Mouse (Mus musculus) embryo, embryonic 11.5 days (tissue): ENCODE data around the gene Rps16.
"Not testable (repeated sequence)": the region's sequence is repeated elsewhere in the genome, so short reads cannot be mapped to it uniquely, and the experiment has no call there.

Experiments used
- DNase-seq: peaks from one replicate; pipeline ENCODE4 v3.0.0-alpha.2; 2012; ENCODE audit warnings: low read depth, low spot score

Gene Rps16

DNA sequence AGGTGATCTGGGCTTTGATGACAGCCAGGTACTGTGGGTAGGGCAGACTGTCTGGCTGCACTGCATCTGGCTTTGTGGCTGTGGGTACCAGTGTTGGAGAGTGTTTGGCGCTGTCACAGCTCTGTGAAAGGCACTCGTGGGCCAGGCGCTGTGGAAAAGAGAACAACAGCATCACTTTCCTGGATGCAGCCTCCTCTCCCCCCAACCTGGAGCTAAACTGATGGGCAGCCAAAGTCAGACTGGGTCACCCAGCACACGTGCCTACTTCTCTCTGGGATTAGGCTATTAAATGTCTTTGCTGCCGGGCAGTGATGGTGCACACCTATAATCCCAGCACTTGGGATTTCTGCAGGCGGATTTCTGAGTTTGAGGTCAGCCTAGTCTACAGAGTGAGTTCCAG is 36.4 kb downstream of the Rps16 start:
- not testable (repeated sequence) for DNase-seq

DNA sequence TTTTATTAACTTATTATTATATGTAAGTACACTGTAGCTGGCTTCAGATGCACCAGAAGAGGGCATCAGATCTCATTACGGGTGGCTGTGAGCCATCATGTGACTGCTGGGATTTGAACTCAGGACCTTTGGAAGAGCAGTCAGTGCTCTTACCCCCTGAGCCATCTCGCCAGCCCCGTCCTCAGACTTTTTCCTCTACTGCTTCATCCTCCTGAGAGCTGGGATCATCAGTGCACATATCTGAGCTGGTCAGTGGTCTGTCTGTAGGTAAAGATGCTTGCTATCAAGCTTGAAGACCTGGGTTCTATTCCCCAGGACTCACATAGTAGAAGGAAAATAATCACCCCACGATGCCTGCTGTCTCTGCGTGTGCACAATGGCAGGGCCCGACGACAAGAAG is 36.9 kb downstream of the Rps16 start:
- DNase-seq: not testable (repeated sequence)

DNA sequence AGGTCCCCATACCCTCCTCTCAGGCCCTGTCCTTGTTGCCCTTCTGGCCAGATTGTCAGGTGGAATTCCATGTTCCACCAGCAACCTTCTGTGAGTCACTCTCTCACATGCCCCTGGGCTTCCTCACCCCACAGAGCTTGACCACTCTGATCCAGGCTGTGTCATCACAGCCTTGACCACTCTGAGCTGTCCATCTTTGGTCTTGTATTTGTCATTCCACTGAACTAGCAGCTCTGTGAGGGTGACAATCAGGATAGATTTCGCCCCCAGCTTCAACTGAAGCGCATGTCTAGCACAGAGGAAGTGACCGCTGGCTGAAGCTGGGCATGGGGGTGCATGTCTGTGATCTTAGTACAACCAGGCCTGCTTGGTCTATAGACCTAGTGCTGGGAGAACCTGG is 39.9 kb downstream of the Rps16 start:
- DNase-seq: no peak

DNA sequence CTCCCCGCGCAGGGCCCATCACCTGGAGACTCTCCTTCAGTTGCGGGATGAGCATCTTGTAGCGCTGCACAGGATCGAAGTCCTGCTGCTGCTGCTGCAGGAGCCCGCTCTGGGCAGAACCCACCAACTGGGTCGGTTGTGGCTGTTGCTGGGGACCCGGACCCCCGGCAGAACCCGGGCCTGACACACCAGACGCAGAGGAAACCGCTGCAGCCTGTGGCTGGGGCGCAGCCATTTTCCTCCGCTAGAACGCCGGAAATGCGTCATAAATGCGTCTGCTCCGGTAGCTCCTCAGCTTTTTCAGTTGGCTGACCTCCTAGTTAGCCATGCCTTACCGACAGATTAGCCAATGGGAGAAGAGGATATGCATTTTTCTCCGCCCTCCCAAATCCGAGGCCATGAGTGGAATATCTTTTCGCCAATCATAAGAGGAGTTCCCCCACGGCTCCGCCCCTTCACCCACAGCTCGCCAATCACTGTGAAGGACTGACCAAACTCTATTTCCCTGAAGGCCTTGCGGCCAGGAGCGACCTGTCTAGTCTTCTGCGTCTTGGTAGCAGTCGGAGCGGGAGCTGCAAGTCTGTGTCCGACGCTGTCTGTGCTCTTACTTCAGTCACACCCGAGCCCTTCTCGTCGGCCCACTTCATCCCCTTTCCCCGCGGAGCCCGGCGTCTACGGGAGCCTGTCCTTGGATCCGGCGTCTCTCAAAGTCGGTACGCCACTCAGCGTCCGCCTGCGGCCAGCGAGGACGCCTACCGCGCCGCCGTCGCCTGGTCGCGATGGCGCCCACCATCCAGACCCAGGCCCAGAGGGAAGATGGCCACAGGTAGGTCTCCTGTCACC is 42.2 kb downstream of the Rps16 start, which contains the start of the genes Med29 and Paf1:
TSS of gene Med29 (minus strand) at position 280 of the 843 bp plus-strand sequence.
TSS of gene Paf1 (plus strand) at position 523 of the 843 bp plus-strand sequence.
- DNase-seq: peak; percentile 93

DNA sequence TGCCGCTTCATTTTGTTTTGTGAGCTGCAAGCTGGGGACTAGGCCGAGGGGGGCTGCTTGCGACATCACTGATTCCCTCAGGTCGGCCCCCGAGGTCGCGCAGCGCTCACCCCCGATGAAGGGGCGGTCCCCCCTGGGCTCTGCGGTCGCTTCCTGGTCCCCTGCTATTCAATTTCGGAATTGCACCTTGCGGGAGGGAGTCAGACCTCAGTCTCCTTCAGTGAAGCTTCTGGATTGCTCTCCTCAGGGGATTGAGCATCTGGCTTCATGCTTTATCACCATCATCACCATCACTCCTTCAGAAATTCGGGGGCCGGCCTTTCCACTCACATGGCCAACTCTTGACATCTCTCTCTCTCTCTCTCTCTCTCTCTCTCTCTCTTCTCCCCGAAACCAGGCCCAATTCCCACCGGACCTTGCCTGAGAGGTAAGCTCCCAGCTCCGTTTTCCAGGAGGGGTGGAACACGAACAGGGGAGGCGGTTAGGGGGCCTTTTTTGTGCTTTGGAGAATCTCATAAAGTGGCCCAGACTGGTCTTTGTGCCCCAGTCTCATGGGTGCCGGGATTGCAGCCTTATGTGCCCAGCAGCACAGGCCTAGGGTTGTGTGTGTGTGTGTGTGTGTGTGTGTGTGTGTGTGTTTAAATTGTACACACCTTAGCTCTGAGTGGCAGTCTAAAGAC is 43.0 kb downstream of the Rps16 start:
- no peak for DNase-seq

DNA sequence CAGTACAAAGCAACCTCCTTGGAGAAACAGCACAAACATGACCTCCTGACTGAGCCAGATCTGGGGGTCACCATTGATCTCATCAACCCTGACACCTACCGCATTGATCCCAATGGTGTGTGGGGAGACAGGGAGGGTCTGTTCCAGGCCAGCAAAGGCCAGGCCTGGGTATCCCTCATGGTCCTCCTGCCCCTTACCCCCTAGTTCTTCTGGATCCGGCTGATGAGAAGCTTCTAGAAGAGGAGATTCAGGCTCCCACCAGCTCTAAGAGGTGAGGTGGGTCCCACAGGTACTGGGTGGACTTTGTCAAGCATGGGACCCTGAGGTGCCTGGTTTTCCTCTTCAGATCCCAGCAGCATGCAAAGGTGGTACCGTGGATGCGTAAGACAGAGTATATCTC is 45.0 kb downstream of the Rps16 start:
- no peak for DNase-seq

DNA sequence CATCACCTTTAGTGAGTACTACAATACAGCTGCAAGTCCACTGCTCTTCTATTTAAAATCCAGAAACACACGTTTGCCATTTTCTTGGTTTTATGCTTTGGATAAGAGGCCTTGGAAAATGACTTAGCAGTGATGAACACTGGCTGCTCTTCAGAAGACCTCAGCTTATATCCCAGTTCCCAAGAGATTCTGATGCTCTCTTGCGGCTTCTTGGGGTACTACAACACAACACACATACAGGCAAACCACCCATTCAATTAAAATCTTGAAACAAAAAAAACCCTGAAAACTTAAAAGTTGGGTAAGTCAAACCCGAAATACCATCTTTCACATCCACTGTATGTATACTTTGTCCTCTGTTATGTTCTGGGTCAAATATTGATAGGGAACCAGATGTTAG is 47.5 kb downstream of the Rps16 start:
- DNase-seq: no peak

DNA sequence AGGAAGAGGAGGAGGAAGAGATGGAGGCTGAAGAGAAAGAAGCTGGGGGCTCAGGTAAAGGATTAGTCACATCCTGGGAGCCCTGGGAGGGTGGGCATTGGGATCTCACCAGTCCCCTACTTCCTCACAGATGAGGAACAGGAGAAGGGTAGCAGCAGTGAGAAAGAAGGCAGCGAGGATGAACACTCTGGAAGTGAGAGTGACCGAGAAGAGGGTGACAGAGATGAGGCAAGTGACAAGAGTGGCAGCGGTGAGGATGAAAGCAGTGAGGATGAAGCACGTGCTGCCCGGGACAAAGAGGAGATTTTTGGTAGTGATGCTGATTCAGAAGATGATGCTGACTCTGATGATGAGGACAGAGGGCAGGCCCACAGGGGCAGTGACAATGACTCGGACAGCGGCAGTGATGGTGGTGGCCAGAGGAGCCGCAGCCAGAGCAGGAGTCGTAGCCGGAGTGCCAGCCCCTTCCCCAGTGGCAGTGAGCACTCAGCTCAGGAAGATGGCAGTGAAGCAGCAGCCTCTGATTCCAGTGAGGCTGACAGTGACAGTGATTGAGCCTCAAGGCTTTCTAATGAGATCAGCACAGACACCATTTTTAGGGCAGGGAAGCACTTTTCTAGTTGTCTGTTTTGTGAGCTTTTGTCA is 48.4 kb downstream of the Rps16 start:
- no peak for DNase-seq

DNA sequence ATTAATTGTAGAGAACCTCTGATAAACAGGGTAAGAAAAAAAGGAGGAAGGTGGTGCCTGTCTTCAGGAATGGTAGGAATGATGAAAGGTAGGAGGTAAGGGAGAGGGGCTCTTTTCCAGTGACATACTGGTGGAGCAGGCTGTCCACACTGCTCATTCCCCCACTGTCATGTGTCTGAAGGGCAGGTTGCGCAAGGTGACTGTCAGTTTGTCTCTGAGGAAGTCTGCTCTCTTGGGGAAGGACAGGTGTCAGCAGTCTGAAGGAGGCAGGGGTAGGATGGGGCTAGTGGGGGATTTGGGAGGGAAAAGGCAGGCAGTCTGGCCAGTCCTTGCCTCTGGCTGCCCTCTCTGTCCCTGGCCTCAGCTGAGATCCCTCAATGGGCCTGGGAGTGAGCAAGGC is 50.6 kb downstream of the Rps16 start:
- no peak for DNase-seq

DNA sequence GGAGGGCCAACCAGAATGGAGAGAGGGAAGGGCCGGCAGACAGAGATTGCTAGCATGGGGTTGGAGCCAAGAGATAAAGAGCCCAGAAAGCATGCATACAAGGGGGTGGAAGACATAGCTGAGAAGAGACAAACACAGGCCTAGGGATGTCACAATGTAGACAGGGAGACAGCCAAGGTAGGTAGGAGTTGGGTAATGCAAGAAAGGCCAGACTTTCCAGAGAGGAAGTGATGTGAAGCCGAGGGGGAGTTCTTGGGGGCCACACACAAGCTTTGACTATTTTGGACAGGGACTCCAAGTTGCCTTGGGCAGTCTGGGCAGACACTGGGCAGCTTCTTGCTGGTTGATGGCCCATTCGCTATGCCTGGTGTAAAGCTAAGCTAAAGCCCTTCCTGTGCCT is 51.5 kb downstream of the Rps16 start:
- no peak for DNase-seq
